Mouse (Mus musculus) left cerebral cortex, adult 8-10 months (tissue): ENCODE results near the gene Chchd4. TPM values are rescaled to one million over a fixed set of nuclear protein-coding genes. Genes with fewer than 3 reads are reported as not detected.

Experiments used
- total RNA-seq, 4 experiments: library from RNA; stranded (reverse); gene quantifications; 2 replicates each; pipeline ENCODE4 v1.2.4; 2022

The Chchd4 gene
- total RNA-seq, 4 experiments from 2014 or later, result 20.6 to 22.3 (median 21.4) TPM

Other genes with a start within 250 kb of the Chchd4 start
- 10 to 100 TPM; 11.8 to 18.2 (median 15.8) TPM for gene Wnt7a, start 62.2 kb downstream of the Chchd4 start, total RNA-seq
- gene Tmem43, start 157 bp upstream of the Chchd4 start, total RNA-seq, result 10 to 100 TPM; 27.9 to 34.0 (median 29.9) TPM
- gene Xpc, start 42.3 kb upstream of the Chchd4 start, total RNA-seq, result 10 to 100 TPM; 14.1 to 18.5 (median 17.1) TPM
- 10 to 100 TPM; 35.0 to 42.5 (median 36.8) TPM for gene Lsm3, start 42.4 kb upstream of the Chchd4 start, total RNA-seq
- gene Slc6a6, start 210.5 kb upstream of the Chchd4 start, total RNA-seq, result 100 to 1,000 TPM; 154 to 181 (median 168) TPM